Mouse (Mus musculus) heart, embryonic 11.5 days (tissue): Measurements from ENCODE around the gene Lpp. TPM values are rescaled to one million over a fixed set of nuclear protein-coding genes. Genes with fewer than 3 reads are reported as not detected.

ENCODE experiments used
- ATAC-seq: fragments of 200-750 bp; cut with Nextera tagmentation; replicated peaks from 2 replicates; pipeline ENCODE4 v1.8.0; 2017; ENCODE audit warnings: moderate library complexity; ENCODE audit not compliant: insufficient number of reproducible peaks, low FRiP score, low TSS enrichment
- H3K27ac ChIP-seq: fragments of 300-500 bp; sonication (generic); 2 replicates; pipeline ENCODE4 v1.5.1; 2014; ENCODE audit warnings: mild to moderate bottlenecking, low read depth, low read length
- H3K27me3 ChIP-seq: fragments of 300-500 bp; sonication (generic); 2 replicates; pipeline ENCODE4 v1.6.1; 2014; ENCODE audit warnings: mild to moderate bottlenecking, low read length, mixed read lengths; ENCODE audit not compliant: control insufficient read depth, insufficient read depth
- H3K36me3 ChIP-seq: fragments of 300-500 bp; sonication (generic); 2 replicates; pipeline ENCODE4 v1.6.1; 2014; ENCODE audit warnings: mild to moderate bottlenecking, low read length, moderate library complexity, mixed read lengths; ENCODE audit not compliant: control insufficient read depth, insufficient read depth
- H3K4me1 ChIP-seq: fragments of 300-500 bp; sonication (generic); 2 replicates; pipeline ENCODE4 v1.6.1; 2014; ENCODE audit warnings: low read length; ENCODE audit not compliant: control insufficient read depth, insufficient read depth
- H3K4me2 ChIP-seq: fragments of 300-500 bp; sonication (generic); 2 replicates; pipeline ENCODE4 v1.6.1; 2014; ENCODE audit warnings: mild to moderate bottlenecking, moderate library complexity
- H3K4me3 ChIP-seq: fragments of 300-500 bp; sonication (generic); 2 replicates; pipeline ENCODE4 v1.5.1; 2014; ENCODE audit warnings: low read depth, low read length
- H3K9ac ChIP-seq: fragments of 300-500 bp; sonication (generic); 2 replicates; pipeline ENCODE4 v1.6.1; 2014; ENCODE audit warnings: mild to moderate bottlenecking, low read depth, low read length, moderate library complexity
- H3K9me3 ChIP-seq: fragments of 300-500 bp; sonication (generic); replicated peaks from 2 replicates; pipeline ENCODE4 v1.6.1; 2016; ENCODE audit warnings: low read length; ENCODE audit not compliant: control insufficient read depth
- WGBS: fragments of 180-500 bp; shearing (Covaris S2); extraction: QIAGEN DNeasy Blood & Tissue Kit; methylation state at CpG from one replicate; pipeline ENCODE4 v1.1.7; 2014; ENCODE audit not compliant: insufficient replicate concordance; 5-methylcytosine and 5-hydroxymethylcytosine counted together
- polyA plus RNA-seq: library from polyadenylated mRNA; unstranded; fragments of >200 nt; fragmentation: Nextera tagmentation; extraction: Ambion mirVana; gene quantifications from 2 replicates; pipeline ENCODE4 v1.2.1, GENCODE M21; 2014

The Lpp gene
- polyA plus RNA-seq, 1 experiment from 2014 or later, result 59.2 TPM

DNA sequence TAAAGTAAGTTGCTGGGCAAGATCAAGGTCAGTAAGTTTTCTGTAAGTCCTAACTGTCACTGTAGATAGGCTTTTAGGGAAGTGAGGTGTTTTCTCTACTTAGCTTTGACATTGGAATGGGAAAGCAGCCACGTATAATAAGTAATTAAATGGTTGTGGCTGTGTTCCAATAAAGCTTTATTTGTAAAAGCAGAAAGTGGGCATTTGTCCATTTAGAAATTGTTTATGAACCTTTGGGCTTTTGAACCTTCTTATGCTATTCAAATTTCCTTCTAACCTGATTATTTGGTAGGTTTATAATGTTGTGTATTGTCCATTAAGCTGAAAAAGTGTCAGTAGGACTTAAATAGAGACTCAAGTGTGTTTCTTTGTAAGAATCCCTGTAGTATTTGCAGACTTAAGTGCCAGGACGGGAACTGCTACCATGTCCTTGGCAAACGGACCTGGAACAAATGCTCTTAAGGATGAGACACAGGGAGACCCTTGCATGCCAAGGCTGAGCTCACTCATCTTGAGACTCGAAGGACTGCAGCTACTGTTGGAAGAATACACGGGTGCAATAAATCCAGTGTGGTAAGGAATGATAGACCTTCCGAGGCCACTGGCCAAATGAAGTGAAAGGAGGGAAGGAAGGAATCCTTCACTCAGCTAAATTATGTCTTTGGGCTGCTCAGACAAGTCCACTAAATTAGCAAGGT is 252.7 kb downstream of the Lpp start:
- H3K36me3 ChIP-seq, result no peaks in the 10 kb centered on the region
- H3K27ac ChIP-seq, result no peak overlapping the region
- H3K27me3 ChIP-seq, result no peaks in the 10 kb centered on the region
- H3K4me1 ChIP-seq, result peaks cover 9% of the 10 kb centered on the region; the same call in 1 of the 2 replicates
- H3K9me3 ChIP-seq, result no peaks in the 10 kb centered on the region
- no peak overlapping the region for H3K9ac ChIP-seq
- ATAC-seq, result no peak
- WGBS, result 86% methylated on average over 6 of the region's 6 CpGs
- H3K4me3 ChIP-seq, result no peak overlapping the region
- no peak overlapping the region for H3K4me2 ChIP-seq

DNA sequence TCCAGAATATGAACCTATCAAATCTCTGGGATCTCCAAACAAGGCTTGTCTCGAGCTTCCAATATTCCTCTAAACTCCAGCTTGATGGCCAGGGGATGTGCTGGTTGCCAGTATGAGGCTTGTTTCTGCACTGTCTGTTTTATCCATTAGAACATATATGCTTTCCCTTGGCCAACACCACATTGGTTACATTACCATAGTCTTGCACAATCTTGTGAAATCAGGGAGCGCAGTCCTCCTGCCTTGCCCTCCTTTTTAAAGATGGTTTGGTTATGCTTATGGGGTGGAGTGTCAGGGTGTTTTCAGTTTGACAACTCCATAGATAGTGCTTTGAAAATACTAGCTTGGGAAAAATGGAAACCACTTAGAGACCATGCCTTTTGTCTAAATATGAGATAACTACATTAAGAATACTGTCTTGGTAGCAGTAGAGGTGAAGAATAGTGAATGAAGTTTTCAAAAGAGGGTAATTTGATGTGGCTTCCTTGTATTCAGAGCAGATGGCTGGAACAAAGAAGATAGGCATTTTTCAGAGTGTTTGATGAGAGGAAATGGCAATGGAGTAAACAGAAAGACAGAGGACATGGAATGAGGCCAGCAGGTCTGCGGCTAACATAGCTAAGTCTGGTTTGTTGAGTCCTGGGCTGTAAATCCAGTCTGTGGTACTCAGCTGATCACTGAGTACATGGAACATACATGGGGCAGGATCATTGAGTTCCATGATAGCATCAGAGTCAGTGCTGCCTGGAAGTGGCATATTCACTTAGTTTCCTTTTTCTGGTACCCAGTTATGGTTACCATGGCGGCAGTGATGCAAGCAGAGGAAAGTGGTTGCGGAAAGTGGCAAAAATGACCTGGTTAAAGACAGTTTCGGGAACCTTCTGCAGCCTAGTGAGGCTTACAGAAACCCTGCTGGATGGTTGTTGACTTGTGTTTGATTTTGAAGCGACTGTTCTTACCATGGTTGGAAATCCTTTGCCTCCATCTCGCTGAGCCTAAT is 258.6 kb downstream of the Lpp start:
- peaks cover 6% of the 10 kb centered on the region; the same call in 1 of the 2 replicates for H3K4me1 ChIP-seq
- 81% methylated on average over 8 of the region's 8 CpGs for WGBS
- H3K36me3 ChIP-seq, result no peaks in the 10 kb centered on the region
- no peak overlapping the region for H3K4me2 ChIP-seq
- ATAC-seq, result no peak
- H3K9ac ChIP-seq, result no peak overlapping the region
- no peak overlapping the region for H3K27ac ChIP-seq
- no peaks in the 10 kb centered on the region for H3K9me3 ChIP-seq
- H3K27me3 ChIP-seq, result no peaks in the 10 kb centered on the region
- H3K4me3 ChIP-seq, result no peak overlapping the region

DNA sequence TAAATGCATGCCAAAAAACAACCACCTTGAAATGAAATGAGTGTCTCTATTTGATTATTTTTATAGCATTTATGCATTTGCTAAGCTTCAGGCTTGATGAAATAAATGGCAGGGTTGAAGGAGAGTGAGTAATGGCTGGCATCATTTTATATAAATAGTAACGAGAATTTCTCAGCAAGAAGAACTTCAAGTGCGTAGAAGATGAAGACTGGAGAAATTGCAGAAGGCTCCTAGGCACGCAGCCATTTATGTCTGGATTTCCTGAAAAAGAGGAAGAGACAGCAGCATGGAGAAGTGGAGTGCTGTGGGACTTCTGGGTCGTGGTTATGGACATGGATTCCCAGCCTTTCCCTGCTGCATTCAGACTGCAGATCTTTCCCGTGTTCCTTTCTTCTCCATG is 259.7 kb downstream of the Lpp start:
- WGBS, result 67% methylated on average over 5 of the region's 5 CpGs
- Histone ChIP-seq H3K4me1 (no peaks in the 10 kb centered on the region; the same call in 1 of the 2 replicates), H3K36me3 (no peaks in the 10 kb centered on the region), H3K9ac (no peak overlapping the region), H3K4me3 (no peak overlapping the region), H3K9me3 (no peaks in the 10 kb centered on the region), H3K27me3 (no peaks in the 10 kb centered on the region), H3K27ac (no peak overlapping the region), H3K4me2 (no peak overlapping the region)
- ATAC-seq, result no peak

DNA sequence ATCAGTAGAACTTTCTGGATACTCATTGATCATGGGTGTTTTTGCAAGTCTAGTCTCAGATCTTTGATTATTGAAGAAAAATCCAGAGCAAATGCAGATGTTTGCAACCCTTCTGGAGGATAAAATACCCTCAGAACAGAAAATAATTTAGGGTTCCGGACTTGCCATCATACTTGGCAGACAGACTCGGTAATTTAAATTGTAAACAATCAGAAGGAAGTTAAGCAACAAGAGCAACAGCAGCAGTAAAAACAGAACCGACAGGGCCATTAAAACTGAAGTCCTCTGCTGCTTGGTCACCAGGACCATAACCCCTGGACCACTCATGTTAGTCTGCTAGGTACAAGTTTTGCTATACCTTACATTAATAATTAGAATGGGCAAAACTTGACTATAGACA is 261.8 kb downstream of the Lpp start:
- WGBS, result 78% methylated on average over 3 of the region's 3 CpGs
- no peak for ATAC-seq
- H3K4me3 ChIP-seq, result no peak overlapping the region
- H3K36me3 ChIP-seq, result no peaks in the 10 kb centered on the region
- H3K4me2 ChIP-seq, result no peak overlapping the region
- no peaks in the 10 kb centered on the region for H3K27me3 ChIP-seq
- no peaks in the 10 kb centered on the region for H3K4me1 ChIP-seq
- H3K9me3 ChIP-seq, result no peaks in the 10 kb centered on the region
- H3K27ac ChIP-seq, result no peak overlapping the region
- no peak overlapping the region for H3K9ac ChIP-seq

DNA sequence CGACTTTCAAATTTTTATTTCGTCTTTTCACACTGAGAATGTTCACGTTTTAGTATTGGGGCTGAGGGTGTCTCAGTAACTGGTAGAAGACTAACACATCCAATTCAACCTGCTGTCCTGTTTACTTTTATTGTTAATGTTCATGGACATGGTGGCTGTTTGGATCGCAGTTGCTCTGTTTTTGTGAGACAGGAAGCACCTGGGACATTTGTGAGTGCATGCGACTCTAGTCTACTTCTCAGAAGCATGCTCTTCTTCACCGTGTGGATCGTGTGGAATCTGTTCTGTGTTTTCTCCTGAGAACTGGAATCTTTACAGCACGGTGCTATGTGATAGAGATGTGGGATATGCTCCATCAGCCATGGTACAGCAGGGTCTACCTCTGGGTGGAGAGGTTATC is 262.7 kb downstream of the Lpp start:
- ATAC-seq, result no peak
- no peaks in the 10 kb centered on the region for H3K36me3 ChIP-seq
- H3K4me1 ChIP-seq, result no peaks in the 10 kb centered on the region
- no peak overlapping the region for H3K9ac ChIP-seq
- no peaks in the 10 kb centered on the region for H3K9me3 ChIP-seq
- 91% methylated on average over 8 of the region's 8 CpGs for WGBS
- H3K4me3 ChIP-seq, result no peak overlapping the region
- no peak overlapping the region for H3K27ac ChIP-seq
- H3K27me3 ChIP-seq, result no peaks in the 10 kb centered on the region
- no peak overlapping the region for H3K4me2 ChIP-seq

DNA sequence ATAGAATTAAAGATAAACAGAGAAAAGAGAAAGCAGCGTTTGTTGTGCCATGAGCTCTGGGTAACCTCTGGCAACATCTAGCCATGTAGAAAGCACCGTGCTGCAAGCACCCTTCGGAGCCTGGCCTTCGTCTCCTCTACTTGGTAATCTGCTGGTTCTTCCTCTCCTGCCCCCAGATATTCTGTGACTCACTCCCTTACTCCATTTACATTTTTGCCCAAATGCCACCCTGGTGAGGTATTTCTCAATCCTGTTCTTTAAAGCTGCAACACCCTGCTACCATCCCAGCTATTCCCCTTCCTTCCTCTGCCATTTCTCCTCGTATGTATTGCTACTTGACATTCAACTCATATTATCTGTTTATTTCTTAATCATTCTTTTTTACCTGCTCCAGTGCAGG is 263.4 kb downstream of the Lpp start:
- no peak overlapping the region for H3K4me3 ChIP-seq
- H3K4me1 ChIP-seq, result no peaks in the 10 kb centered on the region
- no peak overlapping the region for H3K27ac ChIP-seq
- H3K27me3 ChIP-seq, result no peaks in the 10 kb centered on the region
- H3K9ac ChIP-seq, result no peak overlapping the region
- H3K36me3 ChIP-seq, result no peaks in the 10 kb centered on the region
- no peak overlapping the region for H3K4me2 ChIP-seq
- ATAC-seq, result no peak
- 80% methylated on average over 5 of the region's 5 CpGs for WGBS
- H3K9me3 ChIP-seq, result no peaks in the 10 kb centered on the region

DNA sequence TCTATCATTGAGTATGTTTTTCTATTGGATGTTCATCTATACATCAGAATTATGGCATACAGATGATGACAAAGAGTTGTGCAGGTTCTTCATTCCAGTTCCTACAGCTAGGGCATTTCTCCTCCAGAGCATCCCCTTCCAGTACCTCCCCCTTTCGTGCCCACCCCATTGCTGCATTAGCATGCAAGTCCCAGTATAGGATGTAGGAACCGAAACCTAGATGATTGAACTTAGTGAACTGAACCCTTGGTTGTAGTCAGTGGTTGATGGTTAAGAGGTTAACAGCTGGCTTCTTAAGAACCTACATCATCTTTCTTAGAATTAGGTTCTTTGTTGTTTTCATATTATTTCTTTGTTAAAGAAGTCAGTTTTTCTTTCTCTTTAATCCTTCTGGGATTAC is 265.7 kb downstream of the Lpp start:
- no peaks in the 10 kb centered on the region for H3K27me3 ChIP-seq
- H3K9ac ChIP-seq, result no peak overlapping the region
- no peaks in the 10 kb centered on the region for H3K9me3 ChIP-seq
- H3K4me1 ChIP-seq, result no peaks in the 10 kb centered on the region
- no peaks in the 10 kb centered on the region for H3K36me3 ChIP-seq
- WGBS, result 88% methylated on average over 2 of the region's 2 CpGs
- no peak overlapping the region for H3K4me2 ChIP-seq
- H3K4me3 ChIP-seq, result no peak overlapping the region
- H3K27ac ChIP-seq, result no peak overlapping the region
- no peak for ATAC-seq

DNA sequence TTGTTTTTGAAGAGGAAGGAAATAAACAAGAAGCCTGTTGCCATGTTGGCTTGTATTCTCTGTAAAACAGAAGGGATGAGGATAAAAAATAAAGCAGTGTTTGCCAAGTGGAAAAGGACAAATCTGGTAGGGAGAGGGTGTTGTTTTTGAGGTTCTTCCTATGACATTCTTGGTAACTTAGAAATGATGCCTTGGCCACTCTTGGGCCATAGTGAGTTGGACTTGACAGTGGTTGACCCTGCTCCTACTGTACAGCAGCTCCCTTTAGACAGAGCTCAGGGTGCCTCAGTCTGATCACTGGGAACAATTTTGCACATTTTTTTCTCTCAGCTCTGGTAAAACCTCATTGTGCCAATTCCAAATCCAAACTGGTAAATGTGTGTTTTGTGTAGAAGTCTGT is 270.8 kb downstream of the Lpp start:
- Histone ChIP-seq H3K27ac (no peak overlapping the region), H3K4me1 (no peaks in the 10 kb centered on the region), H3K9ac (no peak overlapping the region), H3K36me3 (no peaks in the 10 kb centered on the region), H3K27me3 (no peaks in the 10 kb centered on the region), H3K9me3 (no peaks in the 10 kb centered on the region), H3K4me2 (no peak overlapping the region), H3K4me3 (no peak overlapping the region)
- ATAC-seq, result no peak
